Mouse (Mus musculus) lung, postnatal 4 days (tissue): ENCODE data around the gene Ispd.
A peak's percentile ranks its signal among the peaks of the same experiment; 100 is the strongest.

Source experiments
- DNase-seq, 2 experiments: peaks; one replicate each; pipeline ENCODE4 v3.0.0; 2021

Ispd gene

DNA sequence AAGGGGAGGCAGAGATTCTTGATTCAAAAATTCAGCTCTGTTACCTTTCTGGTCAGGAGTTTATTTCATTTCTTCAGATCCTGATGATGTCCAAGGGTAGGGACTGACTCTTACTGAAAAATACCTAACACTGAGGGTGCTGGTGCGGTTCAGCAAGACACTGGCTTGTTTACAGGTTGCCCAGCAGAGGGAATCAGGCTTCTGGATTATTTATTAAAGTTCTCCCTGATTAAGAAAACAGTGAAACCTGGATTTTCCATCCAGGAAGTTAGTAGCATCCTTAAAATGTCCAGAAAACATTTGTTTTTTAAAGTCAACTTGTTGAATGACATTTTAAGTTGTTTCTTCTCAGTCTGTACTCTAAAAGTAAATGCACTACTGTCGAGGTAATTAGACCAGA is 337.2 kb downstream of the Ispd start:
- no peak for DNase-seq

DNA sequence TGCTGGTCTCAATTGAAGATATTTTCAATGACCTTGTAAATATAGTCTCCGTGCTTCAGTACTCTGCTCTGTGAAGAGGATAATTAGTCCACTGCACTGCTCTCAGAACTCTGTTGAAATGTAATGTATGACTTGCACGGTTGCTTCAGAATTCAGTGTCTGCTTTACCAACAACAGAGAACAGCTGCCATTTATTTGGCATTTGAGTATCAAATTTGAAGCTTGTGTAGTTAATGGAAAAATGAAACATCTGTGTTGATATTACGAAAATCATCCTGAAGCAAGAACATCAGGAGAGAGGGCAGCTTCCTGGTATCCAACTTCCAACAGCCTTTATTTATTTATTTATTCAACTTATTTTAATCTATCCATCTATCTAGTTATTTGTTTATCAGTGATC is 337.8 kb downstream of the Ispd start:
- no peak for DNase-seq

DNA sequence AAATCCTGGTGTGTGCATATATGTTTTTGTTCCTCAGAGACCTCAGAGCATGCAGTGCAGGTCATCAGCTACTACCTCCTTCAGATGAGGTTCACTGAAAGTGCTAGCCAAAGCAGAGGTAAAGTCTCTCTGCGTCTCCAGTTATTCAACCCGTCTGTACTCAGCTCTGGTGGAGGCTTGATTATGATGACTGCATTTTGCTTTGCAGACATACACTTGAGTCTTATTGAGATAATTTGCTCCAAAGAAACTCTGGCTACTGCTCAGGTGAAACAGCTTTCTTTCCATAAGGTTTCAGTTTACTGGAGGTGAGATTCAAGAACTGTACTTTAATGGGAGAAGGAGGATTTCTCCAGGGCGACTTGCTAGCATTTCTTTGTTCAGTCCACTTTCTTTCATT is 339.5 kb downstream of the Ispd start:
- no peak for DNase-seq

DNA sequence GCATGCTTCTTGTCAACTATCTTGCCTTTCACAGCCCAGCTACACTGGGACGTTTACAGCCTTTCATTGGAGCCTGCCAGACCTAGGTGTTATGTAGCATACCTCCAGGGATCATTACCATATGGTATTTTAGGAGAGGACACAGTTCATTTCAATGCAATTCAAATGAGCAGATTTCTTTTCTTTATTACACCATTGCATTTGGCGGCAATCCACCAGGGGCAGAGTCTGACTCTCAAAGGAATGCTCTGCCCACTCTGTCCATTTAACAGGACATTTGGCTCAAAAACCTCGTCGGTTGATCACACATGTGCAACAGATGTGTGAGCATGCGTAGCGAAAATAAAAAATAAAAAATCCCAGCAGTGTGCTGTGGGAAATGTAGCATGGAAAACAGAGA is 340.0 kb downstream of the Ispd start:
- peak; percentile 35 to 44 for DNase-seq

DNA sequence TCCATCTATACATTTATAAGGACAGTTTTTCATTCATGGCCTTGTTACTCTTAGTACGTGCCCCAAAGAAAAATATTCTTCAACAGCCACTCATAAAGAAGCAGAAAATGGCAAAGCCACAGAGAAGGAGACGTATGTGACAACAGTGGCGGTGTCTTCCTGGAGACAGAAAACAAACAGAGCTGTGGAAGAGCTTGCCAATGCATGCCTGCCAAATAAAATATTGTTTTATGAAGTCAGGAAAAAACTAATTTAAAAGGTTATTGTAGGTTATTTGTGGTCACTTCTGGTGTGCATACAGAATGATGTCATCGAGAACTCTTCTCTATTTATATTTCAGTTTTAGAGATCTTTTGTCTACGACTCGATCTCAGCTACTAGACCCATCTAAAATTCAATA is 341.5 kb downstream of the Ispd start:
- no peak for DNase-seq

DNA sequence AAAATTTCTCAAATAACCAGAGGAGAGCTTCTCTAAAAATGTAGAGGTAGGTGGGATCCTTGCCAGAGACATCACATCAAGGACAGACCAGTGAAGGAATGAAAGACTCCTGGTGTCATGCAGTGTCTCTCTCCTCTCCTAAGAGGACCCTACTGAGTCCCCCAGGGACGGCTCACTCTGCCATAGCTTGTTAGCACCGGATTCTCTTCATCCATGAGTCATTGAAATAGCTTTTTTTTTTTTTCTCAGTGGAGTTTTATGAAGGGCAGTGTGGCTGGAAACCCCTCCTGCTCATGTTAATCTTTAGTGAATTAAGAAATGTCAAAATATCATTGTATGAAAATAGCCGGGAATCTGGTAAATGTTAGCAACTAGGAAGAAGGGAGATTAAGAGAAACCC is 342.1 kb downstream of the Ispd start:
- DNase-seq: no peak

DNA sequence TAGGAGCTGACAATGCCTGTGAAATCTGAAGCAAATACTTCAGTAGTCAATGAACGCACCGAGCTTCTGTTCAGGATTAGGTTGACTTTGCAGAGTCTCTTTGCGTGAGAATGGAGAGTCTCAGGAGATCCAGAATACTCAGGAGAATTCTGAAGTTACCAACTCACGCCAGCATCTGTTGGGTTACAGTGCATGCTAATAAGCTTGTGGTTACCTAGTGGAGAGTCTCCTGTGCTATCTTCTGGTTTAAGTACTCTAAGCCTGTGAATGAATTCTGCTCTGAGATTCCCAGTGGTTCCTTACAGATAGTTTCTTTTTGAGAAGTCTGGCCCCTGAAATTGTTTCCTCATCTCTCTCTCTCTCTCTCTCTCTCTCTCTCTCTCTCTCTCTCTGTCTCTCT is 343.0 kb downstream of the Ispd start:
- no peak for DNase-seq

DNA sequence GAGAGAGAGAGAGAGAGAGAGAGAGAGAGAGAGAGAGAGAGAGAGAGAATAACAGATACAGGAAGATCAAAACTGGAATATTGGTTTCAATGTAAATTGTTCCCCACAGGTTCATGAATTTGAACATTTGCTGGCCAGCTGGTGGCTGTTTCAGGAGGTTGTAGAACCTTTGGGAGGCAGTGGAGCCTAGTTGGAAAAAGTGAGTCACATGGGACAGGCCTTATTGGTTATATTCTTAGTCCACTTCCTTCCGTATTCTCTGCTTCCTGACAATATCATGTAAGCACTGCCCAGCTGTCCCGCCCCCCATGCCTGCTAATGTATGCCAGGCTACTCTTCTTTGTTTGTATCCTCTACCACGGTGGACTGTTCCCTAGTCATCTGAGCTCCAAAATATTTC is 344.0 kb downstream of the Ispd start:
- DNase-seq: no peak

DNA sequence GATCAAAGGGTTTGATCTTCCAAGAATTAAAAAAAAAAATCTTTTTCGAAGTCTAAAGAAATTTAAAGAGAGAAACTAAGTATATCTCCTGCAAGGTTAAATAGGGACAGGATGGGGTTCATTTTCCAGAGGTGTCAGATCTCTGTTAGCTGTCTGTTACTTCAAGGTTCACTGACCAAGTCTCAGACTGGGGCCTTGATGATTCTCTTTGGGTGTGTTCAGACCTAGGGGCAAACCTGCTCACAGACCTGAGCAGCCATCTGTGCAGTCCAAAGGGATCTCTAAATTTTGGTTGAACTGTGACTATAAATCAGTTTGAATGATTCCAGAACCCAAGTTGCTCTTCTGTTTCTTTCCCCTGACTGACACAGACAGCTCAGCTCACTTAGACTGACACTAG is 344.8 kb downstream of the Ispd start:
- no peak for DNase-seq

DNA sequence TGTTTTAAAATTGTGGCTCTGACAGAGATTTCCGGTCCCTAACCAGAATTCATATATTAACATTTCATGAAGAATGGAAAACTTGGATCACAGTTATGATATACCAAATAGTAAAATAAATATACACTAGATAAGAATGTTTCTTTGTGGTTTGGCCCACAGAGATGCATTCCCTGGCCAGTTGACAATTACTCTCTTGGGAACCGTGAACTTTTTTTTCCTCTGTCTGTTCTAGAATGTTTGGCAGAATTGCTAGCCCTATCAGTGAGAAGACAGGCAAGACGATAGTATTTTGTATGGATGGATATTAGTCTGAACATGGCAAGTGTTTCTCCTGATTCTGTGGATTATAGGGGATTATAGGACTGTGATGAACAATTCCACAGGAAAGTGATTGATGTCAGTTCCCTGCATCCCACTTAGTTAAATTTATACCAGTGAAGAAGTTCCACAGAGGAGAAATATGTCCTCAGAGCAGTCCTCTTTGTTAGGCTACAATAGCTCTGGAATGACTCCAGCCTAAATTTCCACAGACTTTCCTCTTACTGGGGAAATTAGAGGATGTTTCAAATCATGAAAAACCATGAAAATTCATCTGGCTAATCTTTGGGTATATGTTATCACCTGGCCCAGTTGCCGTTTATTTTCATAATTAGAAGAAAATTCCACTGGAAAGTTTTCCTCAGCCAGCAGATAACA is 352.6 kb downstream of the Ispd start:
- no peak for DNase-seq
